Mouse (Mus musculus): ENCODE data around the gene Gps1.

DNA sequence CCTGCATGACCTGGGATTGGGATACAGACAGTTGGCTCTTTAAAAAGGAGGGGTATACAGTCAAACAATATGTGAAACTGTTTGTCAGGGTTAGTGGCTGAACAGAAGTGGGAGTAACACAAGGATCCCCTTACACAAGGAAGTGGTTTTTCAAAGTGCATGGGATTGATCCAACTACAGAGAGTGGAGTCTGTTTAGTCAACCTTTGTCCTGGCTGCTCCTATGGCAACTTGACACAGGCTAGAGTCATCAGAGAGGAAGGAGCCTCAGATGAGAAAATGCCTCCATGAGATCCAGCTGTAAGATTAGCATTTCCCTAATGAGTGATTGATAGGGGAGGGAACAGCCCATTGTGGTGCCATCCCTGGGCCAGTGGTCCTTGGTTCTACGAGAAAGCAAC lies 15.9 kb upstream of the Gps1 start:
- TF ChIP-seq USF1 (IDR thresholded peaks at IDR 0.05; ENCODE audit: low read depth) (no peak), TCF12 (IDR thresholded peaks at IDR 0.05; ENCODE audit: insufficient read depth, poor library complexity, severe bottlenecking) (no peak), TCF3 (IDR thresholded peaks at IDR 0.05; ENCODE audit: insufficient read length, low read depth) (no peak), POLR2AphosphoS2 (IDR thresholded peaks at IDR 0.05; ENCODE audit: insufficient read length, low read depth) (no peak), MYOD1 (IDR thresholded peaks at IDR 0.05; ENCODE audit: control insufficient read depth in 1 of 3, insufficient read length in 2 of 3, low read depth in 2 of 3) (no peak), POLR2A (IDR thresholded peaks at IDR 0.05; ENCODE audit: insufficient read length, low read depth) (no peak), E2F4 (IDR thresholded peaks at IDR 0.05; ENCODE audit: insufficient read depth) (no peak), MAX (IDR thresholded peaks at IDR 0.05; ENCODE audit: low read depth) (no peak), CEBPB (IDR thresholded peaks at IDR 0.05; ENCODE audit: insufficient read depth, poor library complexity, severe bottlenecking) (no peak), MYOG (IDR thresholded peaks at IDR 0.05; ENCODE audit: control insufficient read depth in 1 of 3, insufficient read depth in 1 of 3, insufficient read length in 2 of 3, low read depth in 2 of 3) (no peak), SRF (IDR thresholded peaks at IDR 0.05; ENCODE audit: control insufficient read depth, insufficient read length, low read depth) (no peak), REST (IDR thresholded peaks at IDR 0.05; ENCODE audit: insufficient read depth, insufficient read length) (no peak)

Data from myocyte (in vitro differentiated cells).